Mouse (Mus musculus) frontal cortex, adult (tissue): ENCODE data around the gene Ccdc66.

Experiments used
- ATAC-seq: cut with Nextera tagmentation; 2 replicates; pipeline ENCODE4 v1.9.2; 2017; ENCODE audit warnings: mild to moderate bottlenecking, moderate library complexity, mixed read lengths; ENCODE audit not compliant: low TSS enrichment

The Ccdc66 gene

DNA sequence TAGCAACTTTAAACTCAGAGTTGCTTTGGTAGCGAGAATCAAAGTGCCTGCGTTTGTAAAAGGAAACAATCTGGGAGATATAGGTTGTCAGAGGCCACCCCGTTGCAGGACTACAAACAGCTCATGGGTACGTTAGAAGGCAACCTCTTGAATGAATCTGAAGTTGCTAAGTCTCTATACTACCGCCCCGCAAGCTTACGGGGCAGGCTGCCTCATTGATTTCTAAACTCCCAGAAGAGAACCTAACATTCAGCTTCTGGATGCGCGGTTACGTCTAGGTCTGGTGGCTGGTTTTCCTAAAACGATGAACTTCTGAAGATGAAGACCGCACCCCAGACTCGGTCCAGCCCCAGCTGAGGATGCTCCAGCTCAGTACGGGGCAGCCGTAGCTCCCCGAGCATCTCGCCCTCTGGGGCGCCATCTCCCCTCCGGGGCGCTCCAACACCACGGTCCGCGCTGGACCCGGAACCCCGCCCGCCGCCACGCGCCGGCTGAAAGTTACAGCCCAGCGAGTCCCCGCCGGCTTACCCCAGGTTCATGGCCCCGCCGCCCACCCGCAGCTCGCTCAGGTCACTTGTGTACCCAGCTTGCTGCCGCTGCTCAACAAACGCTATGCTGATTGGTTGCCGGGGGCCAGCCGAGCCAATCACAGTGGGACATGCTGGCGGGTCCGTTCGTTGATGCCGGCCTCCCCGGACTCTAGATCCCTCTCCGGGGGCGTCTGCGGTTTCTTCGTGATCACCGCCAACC lies at the start of gene Ccdc66:
TSS of gene Ccdc66 (minus strand) at position 567 of the 750 bp plus-strand sequence.
- ATAC-seq, result peak; percentile 98

DNA sequence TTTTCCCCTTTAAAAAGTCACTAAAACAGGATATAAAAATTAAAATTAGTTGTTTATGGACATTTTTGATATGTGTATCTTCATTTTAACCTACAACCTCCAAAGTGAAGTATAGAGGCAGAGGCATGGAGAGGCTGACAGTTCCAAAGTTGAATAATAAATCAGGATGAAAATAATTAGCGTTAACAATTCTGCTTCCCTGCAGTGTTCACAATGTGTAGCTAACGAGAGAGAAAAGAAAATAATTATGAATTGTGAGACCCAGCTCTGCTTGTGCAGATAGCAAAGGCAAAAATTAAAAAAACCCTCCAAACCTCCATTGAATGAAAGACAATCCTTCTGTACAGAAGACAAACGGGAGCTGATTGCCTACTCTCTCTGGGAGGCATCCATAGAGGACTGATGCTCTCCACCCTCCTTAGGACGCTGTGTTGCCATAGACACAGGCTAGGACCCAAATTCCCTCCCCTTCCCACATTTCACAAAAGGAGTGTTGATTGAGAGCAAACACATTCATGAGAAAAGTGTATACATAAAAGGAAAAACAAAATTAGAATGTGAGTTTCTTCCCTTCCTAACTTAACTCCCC lies 35.7 kb upstream of the Ccdc66 start:
- ATAC-seq, result no peak

DNA sequence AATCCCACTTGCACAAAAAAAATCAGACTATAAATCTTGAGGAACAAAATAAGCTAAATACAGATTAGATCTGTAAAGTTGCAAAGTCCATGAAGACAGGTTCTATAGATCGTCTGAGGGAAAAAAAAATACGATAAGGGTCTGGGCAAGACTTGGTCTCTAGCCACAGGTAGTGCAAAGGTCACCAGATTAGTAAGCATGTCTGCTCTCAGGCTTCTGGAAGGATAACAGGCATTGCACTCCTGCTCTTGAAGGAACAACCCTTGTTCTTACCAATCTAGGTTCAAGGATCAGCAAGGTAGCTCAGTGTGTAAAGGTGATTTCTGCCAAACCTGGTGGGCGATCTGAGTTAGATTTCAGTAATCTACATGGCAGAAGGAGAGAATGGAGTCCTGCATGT lies 28.2 kb upstream of the Ccdc66 start:
- no peak for ATAC-seq

DNA sequence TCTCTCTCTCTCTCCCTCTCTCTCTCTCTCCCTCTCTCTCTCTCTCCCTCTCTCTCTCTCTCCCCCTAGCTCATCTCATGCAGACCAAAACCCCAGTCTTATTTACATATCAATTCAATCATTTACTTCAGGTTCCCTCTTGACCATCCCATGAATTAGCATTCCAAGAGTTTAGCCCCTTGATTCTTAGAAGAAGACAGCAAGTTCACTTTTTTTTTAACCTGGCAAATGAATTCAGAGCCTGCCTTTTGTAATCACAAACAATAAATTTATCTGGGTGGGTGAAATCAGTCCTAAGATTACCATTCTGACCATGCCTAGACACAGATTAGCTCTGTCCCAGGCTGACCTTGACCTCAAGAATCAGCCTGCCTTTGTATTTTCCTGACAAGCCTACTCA lies 16.3 kb upstream of the Ccdc66 start:
- no peak for ATAC-seq

DNA sequence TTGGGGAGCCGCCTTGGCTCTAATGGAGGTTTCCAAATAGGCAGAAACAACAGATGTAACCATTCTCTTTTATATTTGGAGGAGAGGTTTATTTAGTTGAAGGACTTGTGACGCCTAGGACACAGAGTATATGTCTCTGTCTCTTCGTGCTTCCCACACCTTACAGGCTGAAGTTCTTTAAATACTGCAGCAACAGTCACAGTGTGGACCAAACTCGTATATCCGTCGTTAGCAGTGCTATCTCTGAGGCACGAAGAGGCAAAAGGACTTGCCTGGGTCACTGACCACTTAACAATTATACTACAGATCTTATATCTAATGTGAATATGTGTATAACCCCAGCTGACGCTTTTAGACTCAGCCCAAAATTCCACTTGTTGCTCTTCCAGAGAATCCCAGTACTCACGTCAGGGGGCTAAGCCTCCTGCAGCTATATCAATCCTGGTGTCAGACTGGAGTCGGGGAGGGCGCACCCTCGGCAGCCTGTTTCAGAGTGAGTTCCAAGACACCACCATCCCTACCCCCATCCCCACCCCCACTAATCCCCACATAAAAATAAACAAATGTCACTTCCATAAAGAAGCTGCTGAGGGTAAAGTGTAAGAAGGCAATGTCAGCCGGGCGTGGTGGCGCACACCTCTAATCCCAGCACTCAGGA lies 513 bp upstream of the Ccdc66 start:
- peak; percentile 81 for ATAC-seq

DNA sequence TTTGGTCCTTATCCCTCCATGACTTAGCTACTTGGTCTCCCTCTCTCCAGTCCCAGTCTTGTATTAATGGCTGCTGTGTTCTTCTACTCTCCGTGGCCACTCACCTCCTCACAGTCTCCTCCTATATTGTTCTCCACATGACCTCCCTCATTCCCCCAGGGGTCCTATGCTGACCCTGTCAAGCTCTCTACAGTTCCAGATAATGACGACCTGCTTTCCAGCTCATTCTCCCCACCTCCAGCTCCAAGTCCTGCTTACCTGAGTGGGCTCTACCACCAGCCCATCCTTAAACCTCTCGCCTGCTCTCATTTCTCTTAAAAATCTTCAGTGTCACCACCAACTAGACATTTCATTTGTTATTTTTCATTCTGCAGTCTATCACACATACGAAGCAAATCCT lies 7.2 kb downstream of the Ccdc66 start:
- ATAC-seq, result no peak

DNA sequence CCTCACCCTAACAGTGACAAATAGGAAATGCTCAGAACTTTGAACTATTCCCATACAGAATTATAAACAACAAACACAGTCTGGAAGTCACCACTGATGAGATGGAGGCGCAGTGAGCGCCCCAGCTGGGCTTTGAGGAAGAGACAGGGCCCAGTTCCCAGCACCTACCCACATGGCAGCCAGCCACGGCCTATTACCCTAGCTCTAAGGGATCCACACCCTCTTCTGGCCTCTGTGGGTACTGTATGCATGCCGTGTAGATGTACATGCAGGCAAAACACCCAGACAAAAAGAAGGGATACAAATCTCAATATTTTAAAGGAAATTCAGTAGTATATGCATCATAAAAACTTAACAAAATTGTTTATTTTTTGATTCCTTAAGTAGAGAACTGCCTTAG lies 14.7 kb downstream of the Ccdc66 start:
- ATAC-seq, result no peak

DNA sequence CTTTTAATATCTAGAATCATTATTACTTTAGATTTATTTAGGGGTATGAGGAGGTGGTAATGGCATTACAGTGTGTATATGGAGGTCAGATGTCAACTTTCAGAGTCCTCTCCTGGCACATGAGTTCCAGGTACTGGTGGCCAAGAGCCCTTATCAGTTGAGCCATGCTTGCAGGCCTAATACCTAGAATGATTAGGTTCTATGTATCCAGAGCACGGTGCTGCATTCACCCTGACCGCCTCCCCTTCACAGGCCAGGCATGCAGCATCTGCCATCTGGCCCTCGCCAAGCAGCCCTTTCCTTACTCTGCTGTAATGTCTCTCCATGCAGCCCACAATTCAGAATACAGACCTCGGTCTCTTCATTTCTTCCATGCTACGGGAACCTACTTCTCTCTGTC lies 16.9 kb downstream of the Ccdc66 start:
- no peak for ATAC-seq

DNA sequence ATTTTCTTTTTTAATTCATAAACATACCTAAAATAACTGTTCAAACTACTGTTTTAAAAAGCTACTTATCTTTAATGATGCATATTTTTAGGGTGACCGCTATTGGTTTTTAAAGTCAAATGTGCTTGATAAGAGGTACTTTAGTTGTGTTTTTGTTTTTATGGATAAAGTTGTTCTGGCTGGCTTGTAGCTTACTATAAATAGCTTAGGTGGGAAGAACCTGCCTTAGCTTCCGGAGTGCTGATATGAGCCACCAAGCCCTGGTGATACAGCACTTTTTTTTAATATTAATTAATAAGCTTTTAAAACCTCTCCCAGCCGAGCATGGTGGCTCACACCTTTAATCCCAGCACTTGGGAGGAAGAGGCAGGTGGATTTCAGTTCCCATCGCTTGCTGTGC lies 61.3 kb downstream of the Ccdc66 start:
- no peak for ATAC-seq

DNA sequence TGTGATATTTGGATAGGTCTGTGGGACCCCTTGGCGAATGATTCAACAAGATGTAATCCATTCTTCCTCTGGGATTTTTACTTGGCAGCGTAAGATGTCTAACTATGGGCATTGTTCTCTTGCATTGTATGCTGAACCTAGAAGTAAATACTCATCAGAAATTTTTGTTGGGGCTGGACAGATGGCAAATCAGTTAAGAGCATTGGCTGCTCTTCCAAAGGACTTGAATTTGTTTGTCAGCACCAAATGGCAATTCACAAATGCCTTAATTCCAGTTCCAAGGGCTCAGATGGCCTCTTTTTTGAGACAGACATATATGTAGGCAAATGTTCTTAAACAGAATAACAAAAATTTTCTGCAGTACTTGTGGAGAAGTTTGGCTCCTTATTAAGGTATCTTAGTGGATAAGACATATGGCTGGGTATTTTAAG lies 63.4 kb downstream of the Ccdc66 start:
- peak; percentile 82 for ATAC-seq

DNA sequence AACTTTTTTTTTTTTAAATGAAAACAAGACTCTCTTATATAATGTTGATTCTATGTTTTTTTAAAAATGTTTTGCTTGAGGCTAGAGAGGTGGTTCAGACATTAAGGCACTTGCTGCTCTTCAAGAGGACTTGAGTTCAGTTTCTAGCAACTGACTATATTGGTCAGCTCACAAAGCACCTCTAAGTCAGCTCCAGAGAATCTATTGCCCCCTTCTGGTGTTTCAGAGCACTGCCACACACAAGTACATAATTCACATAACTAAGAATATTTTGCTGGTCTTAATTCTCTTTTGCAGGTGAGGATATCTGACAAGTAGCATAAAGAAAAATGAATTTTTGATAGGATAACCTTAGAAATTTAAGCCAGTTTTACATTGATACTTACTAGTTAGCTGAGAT lies 67.3 kb downstream of the Ccdc66 start:
- no peak for ATAC-seq

DNA sequence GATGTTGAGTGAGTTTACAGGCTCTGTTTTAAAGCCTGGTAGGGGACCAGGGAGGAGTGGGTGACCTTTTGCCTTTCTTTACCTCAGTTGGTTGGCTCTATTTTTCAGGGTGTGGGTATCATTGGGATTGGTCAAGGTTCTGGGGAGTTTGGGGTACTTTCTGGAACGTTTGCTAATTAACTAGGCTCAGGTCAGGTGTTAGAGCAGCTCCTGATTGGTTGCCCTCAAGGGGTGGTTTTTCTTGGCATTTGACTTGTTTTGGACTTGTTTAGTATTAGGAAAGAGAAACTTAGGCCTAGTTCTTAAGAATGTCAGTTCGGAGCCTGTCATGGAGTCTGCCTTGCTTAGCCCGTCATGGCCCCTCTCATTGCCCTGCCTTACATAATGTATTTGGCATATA lies 71.4 kb downstream of the Ccdc66 start:
- ATAC-seq, result no peak

DNA sequence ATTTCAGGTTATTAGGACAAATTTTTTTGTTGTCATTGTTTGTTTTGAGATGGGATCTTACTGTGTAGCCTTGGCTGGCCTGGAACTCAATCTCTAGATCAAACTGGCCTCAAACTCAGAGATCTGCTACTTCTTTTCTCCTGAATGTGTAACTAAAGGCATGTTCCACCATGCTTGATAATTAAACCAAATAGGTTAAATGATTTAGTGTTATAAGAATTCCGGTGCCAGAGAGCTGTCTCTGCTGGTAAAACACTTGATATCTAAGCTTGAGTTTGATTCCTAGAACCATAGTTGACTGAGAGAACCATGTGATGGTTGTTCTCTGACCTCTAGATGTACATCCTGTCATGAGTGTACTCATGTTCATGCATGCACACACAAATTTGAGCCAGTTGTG lies 72.1 kb downstream of the Ccdc66 start:
- no peak for ATAC-seq

DNA sequence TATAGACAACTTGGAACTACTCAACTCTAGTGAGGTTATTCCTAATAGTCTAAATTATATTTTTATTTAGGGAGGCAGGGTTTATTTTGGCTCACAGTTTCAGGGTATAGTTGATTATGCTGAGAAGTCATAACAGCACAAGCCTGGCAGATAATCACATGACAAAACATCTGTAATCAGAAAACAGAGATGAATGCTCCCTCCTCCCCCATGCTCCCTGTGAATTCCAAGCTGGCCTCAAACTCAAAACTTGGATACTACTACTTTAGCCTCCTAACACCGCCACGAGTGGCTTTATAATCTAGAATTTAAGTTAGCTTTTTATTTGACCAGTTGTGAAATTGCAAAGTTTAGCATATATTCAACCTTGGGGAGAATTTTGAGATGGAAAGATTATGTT lies 76.2 kb downstream of the Ccdc66 start:
- no peak for ATAC-seq
